Mouse (Mus musculus) layer of hippocampus, postnatal 36 days (tissue): Measurements from ENCODE around the gene Ubqlnl. TPM values are rescaled to one million over a fixed set of nuclear protein-coding genes. Genes with fewer than 3 reads are reported as not detected.

Experiments
- DNase-seq, 2 experiments: peaks; one replicate each; pipeline ENCODE4 v3.0.0; 2022
- total RNA-seq, 2 experiments: library from RNA; stranded (reverse); gene quantifications; 2 replicates each; pipeline ENCODE4 v1.2.3; 2021

Gene Ubqlnl
- not detected for total RNA-seq

DNA sequence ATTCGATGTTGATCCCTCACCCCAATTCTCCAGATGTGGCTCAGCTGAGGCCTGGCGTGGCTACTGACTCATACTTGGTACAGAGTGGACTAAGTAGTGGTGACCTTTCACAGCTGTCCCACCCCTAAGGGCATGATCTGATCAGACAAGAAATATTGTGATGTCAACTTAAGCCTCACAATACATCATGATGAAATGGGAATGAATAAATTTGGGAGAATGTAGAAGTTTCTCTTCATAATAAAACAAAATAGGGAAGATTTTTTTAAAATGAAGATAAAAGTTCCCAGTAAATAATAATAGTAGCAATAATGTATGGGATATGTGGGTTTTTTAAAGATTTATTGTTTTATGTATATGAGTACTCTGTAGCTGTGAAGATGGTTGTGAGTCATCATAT, at the start of gene Ubqlnl:
Ubqlnl (minus strand) TSS at position 101 of the 400 bp plus-strand sequence.
- no peak for DNase-seq

- DNase-seq, result peak in 1 of 2 experiments; percentile 33
Measured at GRCm38 (mm10) chr7:104199822-104200221, 49.5 kb upstream of the Ubqlnl start.

GRCm38 (mm10) chr7:104195885-104196284, 45.5 kb upstream of the Ubqlnl start, which contains the start of gene Olfr649:
Olfr649 (minus strand) TSS chr7:104195985.
- no peak for DNase-seq

DNA sequence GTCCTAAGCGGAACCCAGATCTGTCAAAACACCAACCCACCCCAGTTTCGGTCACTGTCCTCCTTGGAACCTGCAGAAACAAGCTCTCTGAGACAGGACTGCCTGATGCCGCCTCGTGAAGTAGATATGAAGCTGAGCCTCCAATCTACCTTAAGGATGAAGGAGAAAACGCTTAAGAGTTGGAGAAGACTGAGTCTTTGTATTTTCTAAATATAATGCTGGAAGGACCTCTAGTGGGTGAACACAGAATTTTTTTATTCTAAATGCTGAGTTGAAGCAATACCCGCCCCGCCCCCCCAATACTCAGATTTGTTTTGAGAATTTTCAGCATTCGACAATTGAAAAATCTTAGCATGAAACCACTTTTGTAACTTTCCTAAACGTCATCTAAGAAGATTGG, 40.9 kb upstream of the Ubqlnl start:
- DNase-seq, result no peak

GRCm38 (mm10) chr7:104183292-104183691, 32.9 kb upstream of the Ubqlnl start, which contains the start of gene Olfr648:
Olfr648 (minus strand) TSS chr7:104183392.
- DNase-seq, result no peak

DNA sequence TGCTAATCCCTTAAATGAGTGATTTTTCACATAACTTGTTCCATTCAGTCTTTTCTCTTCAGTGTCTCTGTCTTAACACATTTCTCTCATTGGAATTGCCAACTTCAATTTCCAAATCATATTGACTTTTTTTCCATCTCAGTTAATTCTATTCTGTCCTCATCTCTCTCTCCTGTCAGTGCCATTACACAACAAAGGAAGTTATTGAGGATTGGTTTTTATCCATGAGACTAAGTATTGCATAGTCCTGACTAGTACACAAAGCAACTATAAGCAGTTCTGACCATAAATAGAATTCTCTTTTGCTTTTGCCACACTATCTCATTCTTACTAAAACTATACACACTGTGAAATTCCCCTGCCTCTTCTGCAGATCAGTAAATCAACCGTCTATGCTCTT, 28.7 kb upstream of the Ubqlnl start:
- no peak for DNase-seq

GRCm38 (mm10) chr7:104178422-104179054, 28.2 kb upstream of the Ubqlnl start:
- DNase-seq, result no peak

GRCm38 (mm10) chr7:104175085-104175484, 24.7 kb upstream of the Ubqlnl start:
- DNase-seq, result no peak

DNA sequence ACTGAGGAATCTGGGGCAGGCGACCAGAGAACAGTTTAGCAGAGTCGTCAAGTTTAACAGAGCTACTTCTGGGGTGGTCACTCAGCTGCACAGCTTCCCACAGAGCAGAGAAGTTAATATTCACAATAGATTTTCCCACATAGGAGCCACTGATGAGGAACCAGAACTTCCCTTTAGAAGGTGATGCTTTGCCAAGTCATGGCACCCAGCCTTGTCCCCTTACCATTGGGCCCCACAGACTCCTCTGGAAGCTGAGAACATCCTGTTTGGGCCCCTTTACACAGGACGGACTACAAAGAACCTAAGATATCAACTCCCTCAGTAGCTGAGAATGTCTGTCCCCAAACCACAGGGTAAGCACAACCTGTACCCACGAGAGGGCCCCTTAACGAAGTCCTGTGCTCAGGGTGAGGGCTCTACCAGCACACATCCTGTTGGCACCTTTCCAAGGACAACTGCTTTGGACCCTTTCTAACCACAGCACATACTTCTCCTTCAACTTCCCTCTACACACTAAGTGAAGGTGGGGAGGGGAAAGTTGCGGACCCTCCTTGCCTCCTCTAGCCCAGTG, 19.4 kb upstream of the Ubqlnl start:
- no peak for DNase-seq

DNA sequence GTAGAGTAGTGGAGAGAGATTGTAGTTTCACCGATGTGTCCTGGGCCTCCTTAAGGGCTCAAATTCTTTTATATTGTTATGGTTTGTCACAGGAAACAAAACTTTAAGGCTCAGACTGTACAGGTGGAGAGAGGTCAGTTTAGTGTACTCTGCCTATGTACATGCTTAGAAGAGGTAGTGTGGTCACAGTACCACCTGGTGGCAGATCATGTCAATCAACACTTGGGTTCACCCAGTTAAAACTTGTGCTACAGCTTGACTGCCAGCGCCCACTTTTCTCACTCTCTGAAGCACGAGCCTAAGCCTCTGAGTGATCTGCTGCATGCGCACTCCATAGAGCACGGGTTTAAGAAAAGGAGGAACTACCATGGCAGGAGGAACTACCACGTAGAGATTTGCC, 16.7 kb upstream of the Ubqlnl start:
- no peak for DNase-seq

DNA sequence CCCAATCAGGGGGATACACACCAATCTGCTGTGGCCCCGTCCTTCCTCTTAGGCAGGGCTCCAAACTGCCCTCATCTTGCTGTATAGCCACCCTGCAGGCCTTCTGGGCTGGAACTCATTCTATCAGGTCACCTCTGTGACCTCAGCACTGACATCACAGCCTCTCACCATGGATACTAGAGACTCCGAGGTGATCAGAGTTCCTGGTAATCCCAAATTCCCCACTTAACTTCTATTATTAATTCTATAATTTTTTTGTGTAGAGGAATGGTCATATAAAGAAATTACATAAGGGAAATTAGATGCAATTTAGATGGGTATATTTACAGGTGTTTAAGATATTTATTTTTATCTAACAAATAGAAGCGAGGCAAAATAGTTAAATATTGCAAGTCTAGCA, 7.2 kb downstream of the Ubqlnl start, which contains the start of gene Ubqln3:
Ubqln3 (minus strand) TSS at position 101 of the 400 bp plus-strand sequence.
- DNase-seq, result no peak

DNA sequence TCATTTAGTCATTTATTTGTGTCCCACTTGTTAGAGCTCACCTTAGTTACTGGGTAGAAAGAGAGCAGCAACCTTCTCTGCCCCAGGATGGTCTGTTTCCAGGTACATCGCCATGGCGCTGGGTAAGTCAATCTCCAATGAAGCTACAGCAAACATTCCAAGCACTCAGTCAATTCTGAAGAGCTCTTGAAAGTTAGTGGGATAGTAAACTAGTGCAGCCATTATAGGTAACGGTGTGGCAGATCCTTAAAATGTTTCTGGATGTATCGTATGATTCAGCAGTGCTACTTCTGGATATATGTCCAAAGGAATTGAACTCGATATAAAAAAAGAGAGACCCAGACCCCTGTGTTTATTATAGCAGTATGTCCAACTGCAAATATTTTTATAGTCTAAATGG, 13.1 kb downstream of the Ubqlnl start, which contains the start of gene Olfr643:
Olfr643 (minus strand) TSS at position 101 of the 400 bp plus-strand sequence.
- DNase-seq, result no peak

- DNase-seq, result no peak
Measured at GRCm38 (mm10) chr7:104129726-104130125, 20.6 kb downstream of the Ubqlnl start, which contains the start of gene Ubqln5. Ubqln5 (minus strand) TSS chr7:104129826.

GRCm38 (mm10) chr7:104104757-104104972, 45.7 kb downstream of the Ubqlnl start, which contains the start of gene Olfr646:
Olfr646 (plus strand) TSS chr7:104104873.
- DNase-seq, result no peak

DNA sequence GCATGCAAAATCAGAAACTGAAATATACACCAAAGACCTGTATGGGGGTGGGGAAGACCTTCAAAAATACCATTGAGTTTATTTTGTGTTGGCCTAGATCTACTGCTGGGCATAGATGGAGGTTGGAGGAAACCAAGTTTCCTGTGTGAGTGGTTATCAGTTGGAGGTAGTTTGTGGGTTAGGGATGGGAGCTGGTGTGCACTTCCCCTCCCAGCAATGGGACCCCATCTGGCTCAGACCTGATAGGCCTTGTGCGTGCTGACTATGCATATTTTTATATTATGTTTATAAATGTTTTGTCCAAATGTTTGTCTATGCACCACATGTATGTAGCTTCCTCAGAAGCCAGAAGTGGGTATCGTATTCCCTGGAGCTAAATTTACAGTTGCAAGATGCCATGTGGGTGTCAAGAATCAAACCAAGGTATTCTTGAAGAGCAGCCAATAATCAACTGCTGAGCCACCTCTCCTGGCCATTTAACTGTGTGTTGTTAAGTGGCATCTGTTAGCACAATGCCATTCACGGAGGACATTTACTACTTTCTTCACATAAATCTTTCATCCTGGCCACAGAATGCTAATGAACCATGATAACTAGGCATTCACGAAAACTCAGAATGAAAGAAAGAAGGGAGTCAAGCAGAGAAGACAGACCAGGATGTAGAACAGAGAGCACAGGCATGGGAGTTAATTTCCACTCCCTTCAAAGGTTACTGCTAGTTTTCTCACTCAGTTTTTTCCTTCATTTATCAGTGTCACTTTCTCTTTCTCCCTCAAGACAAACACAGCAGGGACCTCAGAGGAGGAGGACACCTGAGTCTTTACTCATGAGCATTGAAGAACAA, 46.2 kb downstream of the Ubqlnl start:
- no peak for DNase-seq

Other genes starting within 250 kb of the Ubqlnl start
- gene Olfr65, start 247.1 kb downstream of the Ubqlnl start, total RNA-seq, result not detected
- gene Olfr631, start 221.7 kb downstream of the Ubqlnl start, total RNA-seq, result not detected
- gene Olfr632, start 216.2 kb downstream of the Ubqlnl start, total RNA-seq, result not detected
- gene Olfr633, start 206.1 kb downstream of the Ubqlnl start, total RNA-seq, result not detected
- gene Olfr635, start 179.4 kb downstream of the Ubqlnl start, total RNA-seq, result under 1 TPM; 0.10 to 0.13 TPM
- not detected for gene Olfr638, start 151.8 kb downstream of the Ubqlnl start, total RNA-seq
- gene Olfr639, start 133.3 kb downstream of the Ubqlnl start, total RNA-seq, result under 1 TPM; 0.08 to 0.17 TPM
- gene Olfr640, start 125.0 kb downstream of the Ubqlnl start, total RNA-seq, result not detected
- gene Olfr641, start 115.1 kb downstream of the Ubqlnl start, total RNA-seq, result not detected
- not detected for gene Olfr642, start 97.9 kb downstream of the Ubqlnl start, total RNA-seq
- gene 4930516K23Rik, start 89.1 kb downstream of the Ubqlnl start, total RNA-seq, result not detected
- gene Olfr644, start 78.7 kb downstream of the Ubqlnl start, total RNA-seq, result not detected
- gene Olfr645, start 65.1 kb downstream of the Ubqlnl start, total RNA-seq, result not detected
- under 1 TPM in 1 of 2 experiments, not detected in 1; 0.13 TPM for gene Olfr646, start 45.7 kb downstream of the Ubqlnl start, total RNA-seq
- not detected for gene Ubqln5, start 20.7 kb downstream of the Ubqlnl start, total RNA-seq
- gene Olfr643, start 13.2 kb downstream of the Ubqlnl start, total RNA-seq, result not detected
- gene Ubqln3, start 7.3 kb downstream of the Ubqlnl start, total RNA-seq, result not detected
- gene Olfm5, start 14.3 kb upstream of the Ubqlnl start, total RNA-seq, result not detected
- under 1 TPM; 0.27 to 0.30 TPM for gene Olfr648, start 32.8 kb upstream of the Ubqlnl start, total RNA-seq
- not detected for gene Olfr649, start 45.4 kb upstream of the Ubqlnl start, total RNA-seq
- under 1 TPM in 1 of 2 experiments, not detected in 1; 0.22 TPM for gene Trim6, start 68.2 kb upstream of the Ubqlnl start, total RNA-seq
- gene Trim34a, start 93.9 kb upstream of the Ubqlnl start, total RNA-seq, result 1 to 10 TPM; 1.4 to 2.2 TPM
- under 1 TPM; 0.47 to 0.68 TPM for gene Trim5, start 137.5 kb upstream of the Ubqlnl start, total RNA-seq
- gene Trim12a, start 164.9 kb upstream of the Ubqlnl start, total RNA-seq, result 1 to 10 TPM; 1.8 to 2.5 TPM
- not detected for gene Trim34b, start 178.9 kb upstream of the Ubqlnl start, total RNA-seq
- 1 to 10 TPM; 1.4 to 1.8 TPM for gene Trim12c, start 202.8 kb upstream of the Ubqlnl start, total RNA-seq
- gene Trim30b, start 219.3 kb upstream of the Ubqlnl start, total RNA-seq, result not detected